Mouse (Mus musculus): Measurements from ENCODE around the gene Coq10a.

Coq10a gene

GRCm38 (mm10) chr10:128385902-128386301, 17.1 kb upstream of the Coq10a start:
- no peak for DNase-seq (ENCODE audit: low spot score in 2 of 2)

- no peak for DNase-seq (ENCODE audit: low spot score in 2 of 2)
Measured at GRCm38 (mm10) chr10:128382482-128382881, 13.7 kb upstream of the Coq10a start.

- peak in 1 of 2 experiments; percentile 64 for DNase-seq (ENCODE audit: low spot score in 2 of 2)
Measured at GRCm38 (mm10) chr10:128380565-128380964, 11.8 kb upstream of the Coq10a start.

- DNase-seq (ENCODE audit: low spot score in 2 of 2), result peak in 1 of 2 experiments; percentile 59
Measured at GRCm38 (mm10) chr10:128379260-128379659, 10.5 kb upstream of the Coq10a start.

- DNase-seq (ENCODE audit: low spot score in 2 of 2), result peak in 1 of 2 experiments; percentile 59
Measured at GRCm38 (mm10) chr10:128378462-128378861, 9.7 kb upstream of the Coq10a start.

GRCm38 (mm10) chr10:128377940-128378448, 9.2 kb upstream of the Coq10a start:
- DNase-seq (ENCODE audit: low spot score in 2 of 2), result no peak

GRCm38 (mm10) chr10:128377222-128377939, 8.6 kb upstream of the Coq10a start:
- peak in 1 of 2 experiments; percentile 54 for DNase-seq (ENCODE audit: low spot score in 2 of 2)

GRCm38 (mm10) chr10:128376455-128377211, 7.8 kb upstream of the Coq10a start, which contains the start of gene Ankrd52:
Gene Ankrd52 (plus strand): TSS chr10:128377115.
- DNase-seq (ENCODE audit: low spot score in 2 of 2), result peak; percentile 89 to 96

- no peak for DNase-seq (ENCODE audit: low spot score in 2 of 2)
Measured at GRCm38 (mm10) chr10:128376099-128376454, 7.3 kb upstream of the Coq10a start.

GRCm38 (mm10) chr10:128374393-128374792, 5.6 kb upstream of the Coq10a start:
- DNase-seq (ENCODE audit: low spot score in 2 of 2), result no peak

- DNase-seq (ENCODE audit: low spot score in 2 of 2), result no peak
Measured at GRCm38 (mm10) chr10:128372989-128373748, 4.4 kb upstream of the Coq10a start.

- no peak for DNase-seq (ENCODE audit: low spot score in 2 of 2)
Measured at GRCm38 (mm10) chr10:128372142-128372541, 3.3 kb upstream of the Coq10a start.

- DNase-seq (ENCODE audit: low spot score in 2 of 2), result no peak
Measured at GRCm38 (mm10) chr10:128370601-128371000, 1.8 kb upstream of the Coq10a start.

- DNase-seq (ENCODE audit: low spot score in 2 of 2), result no peak
Measured at GRCm38 (mm10) chr10:128370021-128370420, 1.2 kb upstream of the Coq10a start.

GRCm38 (mm10) chr10:128369599-128369998, 802 bp upstream of the Coq10a start:
- DNase-seq (ENCODE audit: low spot score in 2 of 2), result no peak

GRCm38 (mm10) chr10:128369218-128369543, 384 bp upstream of the Coq10a start:
- no peak for DNase-seq (ENCODE audit: low spot score in 2 of 2)

GRCm38 (mm10) chr10:128367899-128368401, 847 bp downstream of the Coq10a start:
- DNase-seq (ENCODE audit: low spot score in 2 of 2), result no peak

GRCm38 (mm10) chr10:128362568-128362967, 6.2 kb downstream of the Coq10a start:
- no peak for DNase-seq (ENCODE audit: low spot score in 2 of 2)

GRCm38 (mm10) chr10:128361836-128362235, 7.0 kb downstream of the Coq10a start:
- no peak for DNase-seq (ENCODE audit: low spot score in 2 of 2)

GRCm38 (mm10) chr10:128359226-128359625, 9.6 kb downstream of the Coq10a start:
- no peak for DNase-seq (ENCODE audit: low spot score in 2 of 2)

GRCm38 (mm10) chr10:128358796-128359195, 10.0 kb downstream of the Coq10a start:
- peak; percentile 57 to 84 for DNase-seq (ENCODE audit: low spot score in 2 of 2)

GRCm38 (mm10) chr10:128347541-128347940, 21.3 kb downstream of the Coq10a start:
- no peak for DNase-seq (ENCODE audit: low spot score in 2 of 2)

Measured in spleen, postnatal 4 days (tissue).